ENCODE assay signal across 20 mouse cellular contexts in genomic region chr5:43792354-43792753, GRCm38 (mm10). TPM values are rescaled to one million over a fixed set of nuclear protein-coding genes. Genes with fewer than 3 reads are reported as not detected.
"Had no signal": no experiment of that assay in that cellular context is flagged by ENCODE, and none has a peak within 500 bp of the region (broad histone marks: within the 10 kb centered on the region; RNA-seq: fewer than 3 reads in every experiment).

No protein-coding gene starts in this region.

- H3K9ac ChIP-seq: kidney, embryonic 15.5 days; liver, embryonic 15.5 days; midbrain, embryonic 13.5 days; neural tube, embryonic 13.5 days had no signal

- ATAC-seq: midbrain, embryonic 13.5 days; midbrain, embryonic 16.5 days had no signal

- H3K27ac ChIP-seq: kidney, embryonic 15.5 days; left cerebral cortex, adult 2 months; liver, embryonic 15.5 days; midbrain, embryonic 10.5 days; midbrain, embryonic 13.5 days; neural tube, embryonic 13.5 days had no signal

- DNase-seq: kidney, adult 11 months; kidney, adult 8-10 months; kidney, postnatal 10 days; kidney, postnatal 36 days; layer of hippocampus, postnatal 36 days; lung, adult 2 months; lung, postnatal 14 days; lung, postnatal 4 days; thymus, postnatal 25 days had no signal

- H3K4me2 ChIP-seq: kidney, embryonic 15.5 days; liver, embryonic 15.5 days; midbrain, embryonic 13.5 days; neural tube, embryonic 13.5 days had no signal

- H3K27me3 ChIP-seq: kidney, embryonic 15.5 days; liver, embryonic 15.5 days; midbrain, embryonic 13.5 days; neural tube, embryonic 13.5 days had no signal

- H3K9me3 ChIP-seq: kidney, embryonic 15.5 days; liver, embryonic 15.5 days; midbrain, embryonic 10.5 days; midbrain, embryonic 13.5 days; neural tube, embryonic 13.5 days had no signal

- H3K36me3 ChIP-seq: kidney, embryonic 15.5 days; liver, embryonic 15.5 days; midbrain, embryonic 10.5 days; midbrain, embryonic 13.5 days; neural tube, embryonic 13.5 days had no signal

- H3K4me3 ChIP-seq: kidney, embryonic 15.5 days; left cerebral cortex, adult 2 months; liver, embryonic 15.5 days; midbrain, embryonic 10.5 days; midbrain, embryonic 13.5 days; myocyte; neural tube, embryonic 13.5 days had no signal

- H3K4me1 ChIP-seq: kidney, embryonic 15.5 days; liver, embryonic 15.5 days; midbrain, embryonic 10.5 days; midbrain, embryonic 13.5 days; neural tube, embryonic 13.5 days had no signal

RNA-seq across cellular contexts. Expression of gene Bst1, which starts 26.3 kb away (rescaled TPM):
- total RNA-seq: layer of hippocampus, postnatal 36 days; left cerebral cortex, adult 2 months; left cerebral cortex, postnatal 10 days; left cerebral cortex, postnatal 36 days had no signal
- polyA plus RNA-seq: limb, embryonic 11.5 days; midbrain, embryonic 10.5 days; midbrain, embryonic 13.5 days; myocyte had no signal
